Mouse (Mus musculus): ENCODE data around the gene Hist1h3c.

DNA sequence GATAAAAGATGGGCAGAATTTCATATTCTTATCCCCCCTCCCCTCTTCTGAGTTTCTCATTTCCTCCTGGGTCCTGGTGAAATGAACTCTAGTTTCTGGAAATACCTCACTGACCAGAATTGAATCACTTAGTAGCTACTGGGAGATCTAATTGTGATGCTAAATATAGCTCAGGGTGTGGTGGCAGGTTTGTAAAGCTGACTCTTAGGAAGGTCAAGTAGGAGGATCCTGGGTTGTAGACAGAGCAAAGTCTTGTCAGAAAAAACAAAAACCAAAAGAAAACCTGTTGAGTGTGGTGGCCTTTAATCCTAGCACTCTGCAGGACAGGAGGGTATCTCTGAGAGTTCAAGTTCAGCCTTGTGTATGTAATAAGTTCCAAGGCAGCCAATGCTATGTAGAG, 3.4 kb downstream of the Hist1h3c start:
- TF ChIP-seq POLR2A (IDR thresholded peaks at IDR 0.05; ENCODE audit: insufficient read depth, low read length): no peak
- no peak for TF ChIP-seq CTCF (IDR thresholded peaks at IDR 0.05; ENCODE audit: low read depth, low read length)
